Mouse (Mus musculus): ENCODE data around the gene Robo1. TPM values are rescaled to one million over a fixed set of nuclear protein-coding genes. Genes with fewer than 3 reads are reported as not detected.

Gene Robo1
- total RNA-seq (2015) (not detected in 2 replicates), total RNA-seq (2017) (not detected in 2 replicates)

- ATAC-seq (replicated peaks; ENCODE audit: poor library complexity): no peak
These were observed at the start of gene Robo1 for GRCm38 (mm10) chr16:72307537-72308330. Robo1 (plus strand) TSS chr16:72308306.

DNA sequence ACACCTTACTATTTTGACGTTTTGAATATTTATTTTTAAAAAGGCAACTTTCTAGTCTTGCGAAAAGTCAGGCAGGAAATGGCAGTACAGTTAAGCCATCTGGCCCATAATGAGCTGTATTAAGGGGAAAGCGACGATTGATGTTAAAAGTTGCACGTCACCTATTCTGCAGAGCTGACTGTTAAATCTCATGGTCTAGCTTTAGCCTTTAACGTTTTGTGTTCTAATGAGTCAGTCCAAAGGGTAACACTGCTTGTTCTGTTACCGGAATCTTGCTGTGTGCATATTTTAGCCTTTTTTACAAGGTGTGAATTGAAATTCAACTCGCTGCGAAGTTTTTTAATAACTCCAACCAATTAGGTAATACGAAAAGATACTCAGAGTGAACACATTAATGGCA lies 40.3 kb upstream of the Robo1 start:
- no peak for ATAC-seq (replicated peaks; ENCODE audit: poor library complexity)

- ATAC-seq (replicated peaks; ENCODE audit: poor library complexity): no peak
These were observed 31.6 kb upstream of the Robo1 start for GRCm38 (mm10) chr16:72276390-72277074.

DNA sequence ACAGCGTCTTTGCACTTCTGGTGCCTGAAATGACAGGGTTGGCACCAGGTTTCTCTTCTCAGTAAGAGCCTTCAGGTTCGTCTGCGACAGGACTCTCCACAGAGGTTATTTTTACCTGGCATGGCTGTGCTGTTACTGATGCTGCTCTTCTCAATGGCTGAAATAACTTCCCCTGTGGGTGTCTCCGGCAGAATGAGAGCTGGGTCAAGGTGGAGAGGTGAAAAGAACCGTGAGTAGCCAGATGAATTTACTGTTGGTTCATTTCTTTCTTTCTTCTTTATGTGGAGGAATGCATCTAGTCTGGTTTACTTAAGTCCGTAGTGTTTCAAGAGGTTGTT lies 194 bp downstream of the Robo1 start:
- ATAC-seq (replicated peaks; ENCODE audit: poor library complexity): no peak

- no peak for ATAC-seq (replicated peaks; ENCODE audit: poor library complexity)
These were observed 19.2 kb downstream of the Robo1 start for GRCm38 (mm10) chr16:72327321-72327720.

GRCm38 (mm10) chr16:72328579-72328978 lies 20.5 kb downstream of the Robo1 start:
- no peak for ATAC-seq (replicated peaks; ENCODE audit: poor library complexity)

DNA sequence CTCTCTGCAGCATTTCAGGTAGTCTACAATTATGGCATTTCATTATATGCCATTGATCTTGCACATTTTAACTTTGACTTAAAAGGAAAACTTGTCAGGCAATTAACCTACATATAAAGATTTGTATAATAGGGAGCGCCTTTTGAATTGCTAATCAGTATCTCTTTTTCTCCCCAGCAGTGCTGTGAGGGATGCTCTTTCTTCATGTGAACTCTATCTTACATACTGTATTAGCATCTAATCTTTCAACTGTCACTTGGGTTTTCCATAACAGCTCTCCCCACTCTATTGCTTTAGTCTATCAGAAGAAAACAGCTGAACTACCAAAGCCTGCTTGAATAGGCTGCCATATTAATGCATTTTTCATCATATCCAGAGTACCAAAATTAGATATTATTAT lies 29.7 kb downstream of the Robo1 start:
- ATAC-seq (replicated peaks; ENCODE audit: poor library complexity): no peak

DNA sequence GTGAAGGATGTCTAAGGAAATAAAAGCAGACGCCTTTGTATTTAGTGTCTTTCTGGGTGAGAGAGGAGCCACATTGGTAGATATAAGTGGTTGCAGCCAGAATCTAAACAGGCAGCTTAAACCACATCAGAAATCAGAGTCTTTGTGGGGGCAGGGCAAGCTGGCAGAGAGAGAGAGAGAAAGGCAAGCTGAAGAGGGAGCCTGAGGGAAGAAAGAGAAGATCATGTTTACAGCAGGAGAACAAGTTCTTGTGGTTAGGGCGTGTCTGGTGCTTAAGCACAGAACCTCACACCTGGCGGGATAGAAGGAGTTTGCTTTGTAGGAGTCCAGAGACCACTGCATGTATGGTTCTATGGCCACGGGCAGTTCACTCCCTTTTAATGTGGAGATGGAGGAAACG lies 42.3 kb downstream of the Robo1 start:
- no peak for ATAC-seq (replicated peaks; ENCODE audit: poor library complexity)

DNA sequence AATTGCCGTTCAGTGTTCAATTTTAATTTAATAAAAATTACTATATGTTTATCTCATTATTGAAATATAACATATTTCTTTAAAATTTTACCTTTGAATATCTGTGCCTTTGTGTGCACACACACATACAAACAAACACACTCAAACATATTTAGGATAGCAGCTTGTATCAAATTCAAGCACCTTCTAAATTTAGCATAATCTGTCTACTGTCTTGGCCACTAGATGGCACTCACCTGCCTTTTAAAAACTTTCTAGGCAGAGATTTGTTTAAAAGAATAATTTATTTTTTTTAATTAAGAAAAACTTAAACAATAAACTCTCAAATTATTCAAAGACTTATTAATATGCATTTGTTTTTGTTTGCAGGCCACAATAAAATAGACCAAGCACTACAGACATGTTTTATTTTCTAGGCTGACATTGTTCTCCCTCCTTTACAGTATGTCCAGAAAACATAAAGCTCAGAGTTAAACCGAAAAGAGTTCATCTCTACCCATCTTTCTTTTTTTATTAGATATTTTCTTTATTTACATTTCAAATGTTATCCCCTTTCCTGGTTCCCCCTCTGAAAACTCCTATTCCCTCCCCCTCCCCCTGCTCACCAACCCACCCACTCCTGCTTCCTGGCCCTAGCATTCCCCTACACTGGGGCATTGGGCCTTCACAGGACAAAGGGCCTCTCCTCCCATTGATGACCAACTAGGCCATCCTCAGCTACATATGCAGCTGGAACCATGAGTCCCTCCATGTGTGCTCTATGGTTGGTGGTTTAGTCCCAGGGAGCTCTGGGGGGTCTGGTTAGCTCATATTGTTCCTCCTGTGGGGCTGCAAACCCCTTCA lies 48.6 kb downstream of the Robo1 start:
- no peak; the same call in 1 of the 2 replicates for ATAC-seq (replicated peaks; ENCODE audit: poor library complexity)

DNA sequence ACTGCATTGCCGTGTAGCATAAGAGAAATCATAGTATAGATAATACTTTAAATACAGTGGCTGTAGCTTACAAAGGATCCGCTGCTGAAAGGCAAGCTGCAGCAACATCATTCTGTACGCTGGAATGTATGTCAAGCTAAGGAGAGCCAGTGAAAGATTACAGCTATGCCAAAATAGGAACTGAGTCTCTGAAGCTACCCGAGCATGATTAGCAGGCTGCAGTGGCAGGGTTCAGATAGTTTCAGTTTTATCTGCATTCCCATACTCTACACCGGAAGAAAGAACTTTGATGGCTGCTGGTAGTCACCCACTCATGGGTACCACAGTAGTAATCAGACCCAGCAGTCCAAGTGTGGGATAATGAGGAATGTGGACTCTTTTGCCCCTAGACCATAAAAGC lies 68.8 kb downstream of the Robo1 start:
- ATAC-seq (replicated peaks; ENCODE audit: poor library complexity): no peak

DNA sequence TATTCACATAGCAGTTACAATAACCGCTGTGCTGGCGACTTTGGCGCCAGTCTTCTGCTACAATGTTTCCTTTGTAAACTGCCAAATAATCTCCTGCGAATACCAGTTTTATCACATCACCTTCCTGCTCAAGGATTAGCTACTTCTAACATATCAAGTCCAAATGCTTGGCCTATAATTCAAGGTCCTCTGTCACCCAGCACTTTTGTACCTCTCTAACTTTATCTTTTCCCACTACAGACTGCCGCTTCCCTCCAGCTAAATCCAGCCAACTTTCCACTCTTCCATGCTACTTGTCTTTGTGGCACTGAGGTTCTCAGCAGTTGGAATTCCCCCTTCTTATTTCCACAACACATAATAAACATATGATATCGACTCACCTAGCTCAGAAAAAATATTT lies 73.7 kb downstream of the Robo1 start:
- no peak for ATAC-seq (replicated peaks; ENCODE audit: poor library complexity)

DNA sequence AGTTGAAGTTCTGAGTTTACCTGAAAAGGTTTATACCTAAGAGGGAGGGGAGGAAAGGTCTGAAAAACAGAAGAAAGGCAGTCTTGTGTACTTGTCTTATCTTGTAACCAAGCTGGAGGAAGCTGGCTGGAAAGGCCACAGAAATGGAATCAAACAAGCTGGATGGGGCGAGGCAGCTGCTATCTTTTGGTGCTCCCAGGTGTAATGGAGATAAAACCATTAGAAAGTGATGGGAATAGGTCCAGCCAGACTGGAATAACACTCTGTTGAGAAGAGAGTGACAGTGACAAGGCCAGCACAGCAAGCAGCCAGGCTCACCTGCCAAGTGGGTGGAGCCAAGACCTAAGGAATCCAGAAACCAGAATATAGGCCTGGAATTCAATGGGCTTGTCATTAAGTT lies 75.5 kb downstream of the Robo1 start:
- ATAC-seq (replicated peaks; ENCODE audit: poor library complexity): no peak

DNA sequence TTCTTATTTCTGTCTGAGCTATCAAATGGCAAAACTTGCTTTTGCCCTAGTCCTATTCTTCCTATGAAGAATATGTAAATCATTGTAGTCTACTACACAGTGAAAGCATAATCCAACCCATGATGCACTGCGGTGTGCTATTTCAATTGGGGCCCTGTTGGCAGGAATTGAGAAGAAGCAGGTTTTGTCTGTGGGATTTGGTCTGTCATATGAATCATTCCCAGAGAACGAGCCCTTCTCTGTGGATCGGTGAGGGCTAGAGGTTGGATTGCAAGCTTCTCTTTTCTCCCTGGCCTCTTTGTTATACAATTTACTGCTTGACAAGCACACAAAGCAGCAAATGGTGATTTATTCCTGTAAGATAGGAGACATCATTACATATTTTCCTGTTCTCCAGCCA lies 85.4 kb downstream of the Robo1 start:
- ATAC-seq (replicated peaks; ENCODE audit: poor library complexity): no peak

- no peak for ATAC-seq (replicated peaks; ENCODE audit: poor library complexity)
These were observed 90.7 kb downstream of the Robo1 start for GRCm38 (mm10) chr16:72398811-72399210.

GRCm38 (mm10) chr16:72402381-72402780 lies 94.3 kb downstream of the Robo1 start:
- no peak for ATAC-seq (replicated peaks; ENCODE audit: poor library complexity)

DNA sequence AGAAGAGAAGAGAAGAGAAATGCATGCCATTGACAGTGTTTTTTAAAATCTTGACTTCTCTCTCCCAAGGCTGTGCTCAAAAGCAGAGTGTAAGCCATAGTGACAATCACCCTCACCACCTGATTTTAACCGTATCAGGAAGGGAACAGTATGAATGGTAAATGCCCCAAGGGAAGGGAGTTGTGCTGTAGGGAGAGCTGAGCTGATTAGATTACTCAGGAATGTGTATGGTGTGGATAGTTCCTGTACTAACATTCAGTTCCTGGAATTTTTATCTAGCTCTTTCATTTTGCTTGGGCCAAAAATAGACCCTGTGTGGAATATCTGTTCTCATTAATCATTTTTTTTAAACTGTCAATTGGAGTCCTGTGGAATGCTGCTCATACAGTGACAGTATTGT lies 101.7 kb downstream of the Robo1 start:
- ATAC-seq (replicated peaks; ENCODE audit: poor library complexity): no peak

- no peak for ATAC-seq (replicated peaks; ENCODE audit: poor library complexity)
These were observed 103.7 kb downstream of the Robo1 start for GRCm38 (mm10) chr16:72411669-72412270.

- no peak for ATAC-seq (replicated peaks; ENCODE audit: poor library complexity)
These were observed 104.8 kb downstream of the Robo1 start for GRCm38 (mm10) chr16:72412879-72413278.

- no peak for ATAC-seq (replicated peaks; ENCODE audit: poor library complexity)
These were observed 111.4 kb downstream of the Robo1 start for GRCm38 (mm10) chr16:72419328-72420066.

DNA sequence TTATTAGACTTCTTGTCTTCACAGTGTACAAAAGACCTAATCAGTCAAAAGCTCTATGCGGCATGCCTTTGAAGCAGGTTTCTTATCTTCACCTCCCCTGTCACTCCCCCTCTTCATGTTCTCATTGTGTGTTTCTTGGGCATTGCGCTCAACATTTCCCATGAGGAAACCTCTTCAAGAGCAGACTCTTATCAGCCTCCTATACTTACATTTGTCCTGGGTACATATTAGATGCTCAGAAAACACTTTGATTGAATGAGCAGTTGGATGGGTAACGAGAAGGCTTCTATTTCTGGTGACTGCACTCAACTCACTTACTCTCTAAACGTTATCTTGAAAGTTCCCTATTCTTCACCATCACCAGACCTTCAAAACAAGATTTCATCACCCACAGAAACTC lies 114.3 kb downstream of the Robo1 start:
- no peak for ATAC-seq (replicated peaks; ENCODE audit: poor library complexity)

- ATAC-seq (replicated peaks; ENCODE audit: poor library complexity): no peak
These were observed 126.3 kb downstream of the Robo1 start for GRCm38 (mm10) chr16:72434396-72434795.

Measured in megakaryocyte progenitor cell, adult 5-6 weeks (primary cell).